Mouse (Mus musculus) megakaryocyte, embryonic 14.5 days (primary cell): Measurements from ENCODE around the gene Il17rc. TPM values are rescaled to one million over a fixed set of nuclear protein-coding genes. Genes with fewer than 3 reads are reported as not detected.

Source experiments
- H3K27me3 ChIP-seq: replicated peaks from 2 replicates; pipeline ENCODE3; 2012; ENCODE audit warnings: inconsistent platforms
- H3K36me3 ChIP-seq: replicated peaks from 2 replicates; pipeline ENCODE3; 2012; ENCODE audit warnings: low read length, inconsistent platforms, mixed read lengths
- H3K4me1 ChIP-seq: 2 replicates; pipeline ENCODE4 v1.6.1; 2012; ENCODE audit warnings: inconsistent platforms
- H3K4me3 ChIP-seq: replicated peaks from 2 replicates; pipeline ENCODE3; 2012; ENCODE audit warnings: moderate library complexity, mild to moderate bottlenecking, inconsistent platforms
- H3K9me3 ChIP-seq: 2 replicates; pipeline ENCODE4 v1.6.1; 2012; ENCODE audit warnings: inconsistent platforms
- FLI1 ChIP-seq: IDR thresholded peaks from 2 replicates; pipeline ENCODE4 v1.6.1; 2012; ENCODE audit warnings: low read length, inconsistent platforms, mixed read lengths
- GATA1 ChIP-seq: IDR thresholded peaks from 3 replicates; pipeline ENCODE4 v1.6.1; 2012; ENCODE audit warnings: mixed read lengths, low read length, inconsistent platforms, borderline replicate concordance
- polyA plus RNA-seq: library from polyadenylated mRNA; stranded (reverse); fragments of >175 nt; gene quantifications from 2 replicates; pipeline ENCODE4 v1.2.3, GENCODE M21; 2012; ENCODE audit warnings: low replicate concordance; ENCODE audit not compliant: insufficient read depth

Gene Il17rc
- polyA plus RNA-seq, 1 experiment, result 0.25 TPM

- H3K4me3 ChIP-seq, result no peak overlapping the region
- H3K4me1 ChIP-seq, result peaks cover 9% of the 10 kb centered on the region
- peaks cover 35% of the 10 kb centered on the region for H3K27me3 ChIP-seq
- TF ChIP-seq GATA1 (no peak), FLI1 (no peak)
- H3K36me3 ChIP-seq, result peaks cover 16% of the 10 kb centered on the region
- peaks cover 3% of the 10 kb centered on the region; the same call in 1 of the 2 replicates for H3K9me3 ChIP-seq
These were observed 37.2 kb downstream of the Il17rc start for GRCm38 (mm10) chr6:113508272-113508946.

DNA sequence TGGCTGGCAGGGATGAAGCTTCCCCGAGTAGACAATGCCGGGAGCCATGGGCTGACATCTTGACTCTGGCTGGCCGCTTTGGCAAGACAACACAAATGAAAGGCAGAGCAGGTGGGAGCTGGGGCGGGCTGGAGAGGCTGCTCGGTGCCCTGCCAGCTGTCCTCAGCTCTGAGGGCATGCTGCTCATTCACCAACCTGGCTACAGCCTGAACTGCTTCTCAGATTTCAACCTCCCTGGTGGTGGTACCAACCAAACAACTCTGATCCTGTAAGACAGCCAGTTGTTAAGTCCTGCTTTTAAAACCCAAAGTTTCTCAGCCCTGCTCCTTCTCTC is 37.7 kb downstream of the Il17rc start:
- H3K4me3 ChIP-seq, result no peak overlapping the region
- peaks cover 21% of the 10 kb centered on the region for H3K36me3 ChIP-seq
- H3K9me3 ChIP-seq, result peaks cover under 1% of the 10 kb centered on the region; the same call in 1 of the 2 replicates
- peaks cover 10% of the 10 kb centered on the region for H3K4me1 ChIP-seq
- peaks cover 32% of the 10 kb centered on the region for H3K27me3 ChIP-seq
- no peak for TF ChIP-seq GATA1
- TF ChIP-seq FLI1, result no peak

DNA sequence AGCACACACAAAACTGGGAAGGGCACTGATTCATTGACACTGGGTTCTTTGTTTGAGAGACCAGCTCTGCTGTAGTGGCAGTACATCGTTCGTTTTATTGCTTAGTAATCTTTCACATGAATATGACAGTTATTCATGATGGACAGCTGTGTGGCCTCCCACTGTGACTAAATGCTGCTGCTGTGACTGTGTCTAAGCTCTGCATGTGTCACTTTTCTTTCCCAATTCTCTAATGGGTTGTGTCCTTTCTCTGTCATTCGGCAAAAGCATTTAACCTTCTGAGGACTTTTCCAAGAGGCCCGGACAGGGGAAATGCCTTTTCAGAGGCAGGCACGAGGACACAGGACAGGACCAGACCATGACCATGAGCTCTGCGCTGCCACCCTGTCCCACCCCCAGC is 42.7 kb downstream of the Il17rc start:
- peaks cover 72% of the 10 kb centered on the region for H3K36me3 ChIP-seq

DNA sequence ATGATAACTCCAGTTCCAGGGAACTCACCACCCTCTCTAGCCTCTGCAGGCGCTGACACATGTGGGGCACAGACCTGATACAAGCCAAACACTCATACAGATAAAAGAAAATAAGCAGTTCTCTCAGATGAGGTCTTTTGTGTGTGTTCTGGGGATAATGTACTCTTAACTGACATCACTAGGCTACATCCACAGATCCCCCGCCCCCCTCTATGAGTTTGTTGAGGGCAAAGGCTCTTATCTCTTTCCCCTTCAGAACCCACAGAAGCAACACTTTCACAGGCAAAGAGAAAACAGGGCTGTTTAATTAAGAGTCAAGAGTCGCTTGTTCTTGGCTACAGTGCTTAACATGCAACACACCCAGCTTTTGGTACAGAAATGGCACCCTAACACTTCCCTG is 43.4 kb downstream of the Il17rc start:
- H3K9me3 ChIP-seq, result peaks cover 9% of the 10 kb centered on the region; the same call in 1 of the 2 replicates
- peaks cover 78% of the 10 kb centered on the region for H3K36me3 ChIP-seq
- H3K4me1 ChIP-seq, result peaks cover 30% of the 10 kb centered on the region
- no peak overlapping the region for H3K4me3 ChIP-seq
- H3K27me3 ChIP-seq, result no peaks in the 10 kb centered on the region
- TF ChIP-seq FLI1, result no peak
- TF ChIP-seq GATA1, result no peak

More for the DNA sequence above, 42.7 kb downstream of the Il17rc start:
- Histone ChIP-seq H3K4me3 (no peak overlapping the region), H3K27me3 (peaks cover under 1% of the 10 kb centered on the region), H3K4me1 (peaks cover 31% of the 10 kb centered on the region), H3K9me3 (peaks cover 9% of the 10 kb centered on the region; the same call in 1 of the 2 replicates)
- TF ChIP-seq GATA1, result no peak
- no peak for TF ChIP-seq FLI1

DNA sequence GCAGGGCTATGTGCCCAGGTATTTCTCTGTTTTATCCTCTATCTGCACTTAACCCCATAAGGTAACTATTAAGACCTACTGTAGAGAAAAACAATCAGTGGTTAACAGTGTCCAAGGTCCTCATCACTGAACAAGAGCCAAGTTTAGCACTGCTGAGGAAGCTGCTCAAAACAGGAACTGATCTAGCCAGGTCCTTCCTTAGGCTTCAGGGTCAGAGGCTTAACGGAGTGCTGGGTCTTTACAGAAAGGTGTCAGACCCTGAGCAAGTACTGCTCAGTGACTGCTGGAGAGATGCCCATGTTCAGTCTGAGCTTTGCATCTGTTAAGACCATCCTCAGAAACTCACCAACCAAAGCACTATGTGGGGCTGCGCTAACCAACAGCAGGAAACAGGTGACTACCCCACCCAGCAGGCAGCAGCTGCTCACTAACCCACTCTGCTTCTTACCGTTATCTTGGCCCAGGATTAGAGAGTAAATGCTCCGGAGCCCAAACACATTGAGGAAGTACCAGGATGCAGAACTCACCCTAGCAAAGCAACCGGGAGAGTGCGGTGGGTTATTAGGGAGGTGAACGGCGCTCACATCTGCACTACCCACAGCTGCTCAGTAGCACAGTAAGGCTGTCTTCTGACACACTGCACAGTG is 46.3 kb downstream of the Il17rc start:
- peaks cover 33% of the 10 kb centered on the region for H3K4me1 ChIP-seq
- peaks cover 99% of the 10 kb centered on the region for H3K36me3 ChIP-seq
- H3K27me3 ChIP-seq, result no peaks in the 10 kb centered on the region
- peak overlapping the region; percentile 43 for H3K4me3 ChIP-seq
- TF ChIP-seq FLI1 (no peak), GATA1 (no peak)
- peaks cover 9% of the 10 kb centered on the region; the same call in 1 of the 2 replicates for H3K9me3 ChIP-seq

DNA sequence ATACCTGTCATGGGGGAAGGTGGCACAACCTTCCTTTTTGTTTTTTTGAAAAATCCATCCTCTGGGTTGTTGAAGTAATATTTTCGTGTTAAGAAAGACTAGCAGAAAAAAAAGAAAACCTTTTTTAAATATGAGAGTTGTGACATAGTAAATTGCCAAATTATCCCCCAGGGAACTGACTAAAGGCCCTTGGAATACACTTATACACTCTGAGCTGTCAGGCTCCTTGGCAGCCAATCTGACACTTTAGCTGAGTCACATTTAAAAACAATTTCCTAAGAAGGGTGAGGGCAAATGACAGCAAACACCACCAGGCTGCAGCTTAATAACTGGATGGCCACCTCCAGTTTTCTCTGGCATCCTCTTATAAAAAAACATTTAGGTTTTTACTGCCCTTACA is 51.1 kb downstream of the Il17rc start:
- H3K9me3 ChIP-seq, result no peaks in the 10 kb centered on the region
- no peak for TF ChIP-seq GATA1
- TF ChIP-seq FLI1, result no peak
- peaks cover 43% of the 10 kb centered on the region for H3K4me1 ChIP-seq
- H3K27me3 ChIP-seq, result no peaks in the 10 kb centered on the region
- H3K4me3 ChIP-seq, result no peak overlapping the region
- peaks cover 92% of the 10 kb centered on the region for H3K36me3 ChIP-seq

DNA sequence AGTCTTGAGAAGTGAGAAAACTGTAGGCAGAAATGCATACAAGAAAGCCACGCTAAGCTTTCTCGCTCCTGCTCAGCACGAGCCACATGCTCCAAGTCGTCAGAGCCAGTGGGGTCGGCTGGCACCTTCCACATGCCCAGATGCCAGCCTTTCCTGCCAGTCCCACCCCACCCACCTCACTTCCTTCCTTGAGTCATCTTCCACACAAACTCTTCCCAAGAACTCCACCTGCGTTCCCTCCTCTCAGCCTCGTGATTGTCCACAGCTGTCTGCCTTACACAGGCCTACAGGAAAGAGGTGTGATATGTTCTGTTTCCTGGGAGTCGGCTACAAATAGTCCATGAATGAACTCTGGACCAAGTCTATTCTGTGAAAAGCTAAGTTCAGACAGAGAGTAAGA is 52.2 kb downstream of the Il17rc start:
- Histone ChIP-seq H3K9me3 (no peaks in the 10 kb centered on the region), H3K4me3 (no peak overlapping the region), H3K4me1 (peaks cover 40% of the 10 kb centered on the region), H3K36me3 (peaks cover 90% of the 10 kb centered on the region), H3K27me3 (no peaks in the 10 kb centered on the region)
- TF ChIP-seq FLI1, result no peak
- no peak for TF ChIP-seq GATA1

- peaks cover 33% of the 10 kb centered on the region for H3K4me1 ChIP-seq
- no peaks in the 10 kb centered on the region for H3K9me3 ChIP-seq
- TF ChIP-seq GATA1 (no peak), FLI1 (peak; percentile 89; the same call in 1 of the 2 replicates)
- peak within 1 kb of the TSS; percentile 94 for H3K4me3 ChIP-seq
- peaks cover 35% of the 10 kb centered on the region for H3K36me3 ChIP-seq
- H3K27me3 ChIP-seq, result no peaks in the 10 kb centered on the region
These were observed 60.0 kb downstream of the Il17rc start, which contains the start of the genes Emc3 and Fancd2 for GRCm38 (mm10) chr6:113530932-113531839. Emc3 (minus strand) TSS chr6:113531652. Fancd2 (plus strand) TSS chr6:113531682.

GRCm38 (mm10) chr6:113531840-113532404 is 60.7 kb downstream of the Il17rc start:
- H3K4me3 ChIP-seq, result peak overlapping the region; percentile 94
- TF ChIP-seq GATA1 (no peak), FLI1 (no peak)
- peaks cover 37% of the 10 kb centered on the region for H3K36me3 ChIP-seq
- peaks cover 33% of the 10 kb centered on the region for H3K4me1 ChIP-seq
- no peaks in the 10 kb centered on the region for H3K27me3 ChIP-seq
- H3K9me3 ChIP-seq, result no peaks in the 10 kb centered on the region

Other genes starting within 250 kb of the Il17rc start
- gene Mtmr14, start 233.6 kb upstream of the Il17rc start, polyA plus RNA-seq, result 479 and 605 TPM in 2 replicates
- 0.43 and 2.3 TPM in 2 replicates for gene Cpne9, start 189.1 kb upstream of the Il17rc start, polyA plus RNA-seq
- gene Brpf1, start 164.3 kb upstream of the Il17rc start, polyA plus RNA-seq, result 10.2 and 16.6 TPM in 2 replicates
- gene Ogg1, start 144.5 kb upstream of the Il17rc start, polyA plus RNA-seq, result 13.9 and 21.9 TPM in 2 replicates
- gene Camk1, start 127.4 kb upstream of the Il17rc start, polyA plus RNA-seq, result 20.3 and 31.4 TPM in 2 replicates
- 34.8 and 158 TPM in 2 replicates for gene Tada3, start 93.5 kb upstream of the Il17rc start, polyA plus RNA-seq
- 689 and 1,078 TPM in 2 replicates for gene Arpc4, start 93.3 kb upstream of the Il17rc start, polyA plus RNA-seq
- gene Ttll3, start 82.2 kb upstream of the Il17rc start, polyA plus RNA-seq, result 28.0 and 63.9 TPM in 2 replicates
- gene Rpusd3, start 52.1 kb upstream of the Il17rc start, polyA plus RNA-seq, result 76.2 and 91.3 TPM in 2 replicates
- not detected in 2 replicates for gene Cidec, start 35.7 kb upstream of the Il17rc start, polyA plus RNA-seq
- 1.5 and 10.3 TPM in 2 replicates for gene Jagn1, start 28.9 kb upstream of the Il17rc start, polyA plus RNA-seq
- 1.0 TPM in 1 of 2 replicates, not detected in the other for gene Il17re, start 12.9 kb upstream of the Il17rc start, polyA plus RNA-seq
- gene Creld1, start 11.9 kb downstream of the Il17rc start, polyA plus RNA-seq, result 157 and 220 TPM in 2 replicates
- 0.57 TPM in 1 of 2 replicates, not detected in the other for gene Prrt3, start 30.5 kb downstream of the Il17rc start, polyA plus RNA-seq
- 28.9 and 48.3 TPM in 2 replicates for gene Emc3, start 60.2 kb downstream of the Il17rc start, polyA plus RNA-seq
- gene Fancd2, start 60.3 kb downstream of the Il17rc start, polyA plus RNA-seq, result 0.08 and 6.4 TPM in 2 replicates
- gene Fancd2os, start 129.3 kb downstream of the Il17rc start, polyA plus RNA-seq, result not detected in 2 replicates
- gene Brk1, start 133.3 kb downstream of the Il17rc start, polyA plus RNA-seq, result 5.0 and 27.4 TPM in 2 replicates
- gene Vhl, start 152.5 kb downstream of the Il17rc start, polyA plus RNA-seq, result 2.8 and 7.5 TPM in 2 replicates
- 31.8 and 48.4 TPM in 2 replicates for gene Irak2, start 167.0 kb downstream of the Il17rc start, polyA plus RNA-seq
- 10.1 and 13.2 TPM in 2 replicates for gene Tatdn2, start 225.6 kb downstream of the Il17rc start, polyA plus RNA-seq
- gene Ghrl, start 248.5 kb downstream of the Il17rc start, polyA plus RNA-seq, result 2.5 TPM in 1 of 2 replicates, not detected in the other